Mouse (Mus musculus): ENCODE measurements around the gene Klc1. TPM values are rescaled to one million over a fixed set of nuclear protein-coding genes. Genes with fewer than 3 reads are reported as not detected.

Gene Klc1
- polyA plus RNA-seq, 1 experiment, result 116 TPM

- Histone ChIP-seq H3K27me3 (ENCODE audit: control insufficient read depth, insufficient read depth, insufficient read length) (no peaks in the 10 kb centered on the region), H3K79me2 (ENCODE audit: control insufficient read depth, insufficient read depth) (no peaks in the 10 kb centered on the region), H3K79me3 (ENCODE audit: low read depth) (no peaks in the 10 kb centered on the region), H3K36me3 (ENCODE audit: control insufficient read depth, insufficient read depth) (no peaks in the 10 kb centered on the region), H3ac (ENCODE audit: control insufficient read depth, insufficient read length, low read depth) (no peak overlapping the region), H3K4me3 (ENCODE audit: insufficient read depth, poor library complexity, severe bottlenecking) (no peak overlapping the region)
- TF ChIP-seq CEBPB (IDR thresholded peaks at IDR 0.05; ENCODE audit: low read depth), result no peak
- no peak for TF ChIP-seq FOSL1 (IDR thresholded peaks at IDR 0.05; ENCODE audit: insufficient read depth, low read length, poor library complexity, severe bottlenecking)
- TF ChIP-seq USF1 (IDR thresholded peaks at IDR 0.05; ENCODE audit: low read depth), result no peak
- TF ChIP-seq MYOG (IDR thresholded peaks at IDR 0.05; ENCODE audit: control insufficient read depth, extremely low read depth, insufficient read length), result no peak
- TF ChIP-seq MAX (IDR thresholded peaks at IDR 0.05), result no peak
- TF ChIP-seq MYOD1 (IDR thresholded peaks at IDR 0.05; ENCODE audit: control insufficient read depth, insufficient read length, low read depth), result no peak
- no peak for TF ChIP-seq CTCF (IDR thresholded peaks at IDR 0.05; ENCODE audit: control insufficient read depth, insufficient read depth, insufficient read length)
Measured at GRCm38 (mm10) chr12:111725338-111726121, 33.1 kb upstream of the Klc1 start.

- Histone ChIP-seq H3K27me3 (ENCODE audit: control insufficient read depth, insufficient read depth, insufficient read length) (no peaks in the 10 kb centered on the region), H3K36me3 (ENCODE audit: control insufficient read depth, insufficient read depth) (no peaks in the 10 kb centered on the region), H3ac (ENCODE audit: control insufficient read depth, insufficient read length, low read depth) (no peak overlapping the region), H3K79me3 (ENCODE audit: low read depth) (no peaks in the 10 kb centered on the region), H3K4me3 (ENCODE audit: insufficient read depth, poor library complexity, severe bottlenecking) (no peak overlapping the region), H3K79me2 (ENCODE audit: control insufficient read depth, insufficient read depth) (no peaks in the 10 kb centered on the region)
- TF ChIP-seq MYOD1 (IDR thresholded peaks at IDR 0.05; ENCODE audit: control insufficient read depth, insufficient read length, low read depth), result no peak
- TF ChIP-seq MAX (IDR thresholded peaks at IDR 0.05), result no peak
- TF ChIP-seq MYOG (IDR thresholded peaks at IDR 0.05; ENCODE audit: control insufficient read depth, extremely low read depth, insufficient read length), result no peak
Measured at GRCm38 (mm10) chr12:111726122-111726463, 32.6 kb upstream of the Klc1 start.

- TF ChIP-seq CEBPB (IDR thresholded peaks at IDR 0.05; ENCODE audit: low read depth), result no peak
- no peak for TF ChIP-seq USF1 (IDR thresholded peaks at IDR 0.05; ENCODE audit: low read depth)
- no peak for TF ChIP-seq MYOG (IDR thresholded peaks at IDR 0.05; ENCODE audit: control insufficient read depth, extremely low read depth, insufficient read length)
- TF ChIP-seq CTCF (IDR thresholded peaks at IDR 0.05; ENCODE audit: control insufficient read depth, insufficient read depth, insufficient read length), result no peak
- no peak for TF ChIP-seq MYOD1 (IDR thresholded peaks at IDR 0.05; ENCODE audit: control insufficient read depth, insufficient read length, low read depth)
- TF ChIP-seq MAX (IDR thresholded peaks at IDR 0.05), result no peak
- no peak for TF ChIP-seq FOSL1 (IDR thresholded peaks at IDR 0.05; ENCODE audit: insufficient read depth, low read length, poor library complexity, severe bottlenecking)
- Histone ChIP-seq H3K4me3 (ENCODE audit: insufficient read depth, poor library complexity, severe bottlenecking) (no peak overlapping the region), H3K79me2 (ENCODE audit: control insufficient read depth, insufficient read depth) (no peaks in the 10 kb centered on the region), H3K27me3 (ENCODE audit: control insufficient read depth, insufficient read depth, insufficient read length) (no peaks in the 10 kb centered on the region), H3K36me3 (ENCODE audit: control insufficient read depth, insufficient read depth) (no peaks in the 10 kb centered on the region), H3K79me3 (ENCODE audit: low read depth) (no peaks in the 10 kb centered on the region), H3ac (ENCODE audit: control insufficient read depth, insufficient read length, low read depth) (no peak overlapping the region)
Measured at GRCm38 (mm10) chr12:111727956-111728355, 30.7 kb upstream of the Klc1 start.

GRCm38 (mm10) chr12:111731822-111732807 lies 26.5 kb upstream of the Klc1 start:
- Histone ChIP-seq H3K79me3 (ENCODE audit: low read depth) (no peaks in the 10 kb centered on the region), H3K4me3 (ENCODE audit: insufficient read depth, poor library complexity, severe bottlenecking) (no peak overlapping the region), H3K79me2 (ENCODE audit: control insufficient read depth, insufficient read depth) (no peaks in the 10 kb centered on the region), H3K27me3 (ENCODE audit: control insufficient read depth, insufficient read depth, insufficient read length) (no peaks in the 10 kb centered on the region), H3K36me3 (ENCODE audit: control insufficient read depth, insufficient read depth) (no peaks in the 10 kb centered on the region), H3ac (ENCODE audit: control insufficient read depth, insufficient read length, low read depth) (no peak overlapping the region)
- TF ChIP-seq CTCF (IDR thresholded peaks at IDR 0.05; ENCODE audit: control insufficient read depth, insufficient read depth, insufficient read length) (peak; percentile 97), USF1 (IDR thresholded peaks at IDR 0.05; ENCODE audit: low read depth) (peak; percentile 62), MYOG (IDR thresholded peaks at IDR 0.05; ENCODE audit: control insufficient read depth, extremely low read depth, insufficient read length) (no peak), MYOD1 (IDR thresholded peaks at IDR 0.05; ENCODE audit: control insufficient read depth, insufficient read length, low read depth) (peak; percentile 84), MAX (IDR thresholded peaks at IDR 0.05) (peak; percentile 74)

GRCm38 (mm10) chr12:111732921-111733320 lies 25.7 kb upstream of the Klc1 start:
- no peak for TF ChIP-seq CEBPB (IDR thresholded peaks at IDR 0.05; ENCODE audit: low read depth)
- TF ChIP-seq MYOD1 (IDR thresholded peaks at IDR 0.05; ENCODE audit: control insufficient read depth, insufficient read length, low read depth), result no peak
- TF ChIP-seq MYOG (IDR thresholded peaks at IDR 0.05; ENCODE audit: control insufficient read depth, extremely low read depth, insufficient read length), result no peak
- Histone ChIP-seq H3K4me3 (ENCODE audit: insufficient read depth, poor library complexity, severe bottlenecking) (no peak overlapping the region), H3K79me2 (ENCODE audit: control insufficient read depth, insufficient read depth) (no peaks in the 10 kb centered on the region), H3ac (ENCODE audit: control insufficient read depth, insufficient read length, low read depth) (no peak overlapping the region), H3K79me3 (ENCODE audit: low read depth) (no peaks in the 10 kb centered on the region), H3K27me3 (ENCODE audit: control insufficient read depth, insufficient read depth, insufficient read length) (no peaks in the 10 kb centered on the region), H3K36me3 (ENCODE audit: control insufficient read depth, insufficient read depth) (no peaks in the 10 kb centered on the region)
